Mouse (Mus musculus) frontal cortex, postnatal 36 days (tissue): ENCODE results near the gene Ogfod2.

Source experiments
- DNase-seq, 2 experiments: peaks; one replicate each; pipeline ENCODE4 v3.0.0; 2022; ENCODE audit warnings: low spot score in 2 of 2

The Ogfod2 gene

DNA sequence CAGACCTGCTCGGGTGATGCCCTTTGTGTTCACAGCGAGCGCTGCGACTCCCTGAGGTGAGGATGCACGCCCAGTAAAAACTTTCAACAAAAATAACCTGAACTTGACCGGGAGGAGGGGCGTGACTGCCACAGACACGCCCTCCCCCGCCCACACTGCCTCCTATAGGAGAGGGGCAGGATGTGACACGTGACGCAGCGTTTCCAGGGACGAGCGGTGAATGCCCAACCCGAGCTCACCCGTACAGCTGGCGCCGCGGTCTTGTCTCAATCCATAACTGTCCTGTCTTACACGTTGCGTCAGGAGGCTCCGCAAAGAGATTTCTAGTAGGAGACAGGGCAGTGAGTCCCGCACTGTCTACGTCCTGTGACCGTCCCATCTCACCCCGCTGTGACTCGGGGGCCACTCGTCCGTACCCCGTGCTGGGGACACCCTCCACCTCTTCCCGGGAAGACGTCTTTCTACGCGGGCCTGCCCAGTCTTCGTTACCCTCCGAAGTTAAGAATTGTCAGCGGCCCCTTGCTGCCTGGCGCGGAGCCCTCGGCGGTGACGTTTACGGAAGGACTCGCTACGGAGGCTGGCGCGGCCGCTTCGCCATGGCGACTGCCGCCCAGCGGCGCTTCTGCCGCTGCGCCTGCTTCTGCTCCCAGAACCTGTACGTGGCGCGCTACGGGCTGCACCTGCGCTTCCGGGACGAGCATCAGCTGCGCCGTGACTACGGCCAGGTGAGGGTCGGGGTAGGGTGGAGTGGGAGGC lies at the start of gene Ogfod2:
Ogfod2 (plus strand) TSS at position 556 of the 756 bp plus-strand sequence.
- DNase-seq: peak; percentile 94

DNA sequence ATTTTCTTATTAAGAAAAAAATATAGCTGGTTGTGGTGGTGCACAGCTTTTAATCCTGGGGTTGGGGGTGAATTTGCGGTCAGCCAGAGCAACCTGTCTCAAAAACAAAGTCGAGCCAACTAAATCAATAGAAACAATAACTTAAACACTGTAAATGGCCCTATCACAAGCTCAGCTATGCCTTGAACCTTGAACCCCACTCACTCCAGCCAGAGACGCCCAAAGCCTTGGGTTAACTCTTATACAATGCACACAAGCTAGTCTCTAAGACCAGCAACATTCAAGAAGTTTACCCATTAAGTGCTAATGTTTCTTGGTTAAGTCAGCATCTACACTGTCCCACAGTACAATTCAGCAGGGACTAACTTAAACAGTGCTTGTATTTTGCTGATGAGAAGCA lies 42.4 kb upstream of the Ogfod2 start:
- no peak for DNase-seq

DNA sequence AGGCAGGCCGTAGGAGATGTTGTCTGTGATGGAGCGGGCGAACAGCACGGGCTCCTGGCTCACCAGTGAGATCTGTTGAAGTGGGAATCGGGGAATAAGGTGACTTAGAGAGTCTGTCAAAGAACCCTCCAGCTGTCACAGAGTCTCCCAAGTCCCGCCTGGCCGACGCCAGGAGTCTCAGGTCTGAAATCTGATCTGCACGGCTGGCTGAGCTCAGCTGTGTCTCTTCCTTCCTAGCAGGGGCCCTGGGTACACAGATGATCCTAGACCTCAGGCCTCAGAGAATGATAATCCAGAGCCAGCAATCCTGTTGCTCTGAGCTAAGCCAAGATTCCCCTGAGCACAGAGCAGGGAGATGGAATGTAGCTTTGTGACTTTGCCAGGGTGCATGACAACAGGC lies 38.4 kb upstream of the Ogfod2 start:
- no peak for DNase-seq

- no peak for DNase-seq
Measured at GRCm38 (mm10) chr5:124074845-124075307, 37.2 kb upstream of the Ogfod2 start.

DNA sequence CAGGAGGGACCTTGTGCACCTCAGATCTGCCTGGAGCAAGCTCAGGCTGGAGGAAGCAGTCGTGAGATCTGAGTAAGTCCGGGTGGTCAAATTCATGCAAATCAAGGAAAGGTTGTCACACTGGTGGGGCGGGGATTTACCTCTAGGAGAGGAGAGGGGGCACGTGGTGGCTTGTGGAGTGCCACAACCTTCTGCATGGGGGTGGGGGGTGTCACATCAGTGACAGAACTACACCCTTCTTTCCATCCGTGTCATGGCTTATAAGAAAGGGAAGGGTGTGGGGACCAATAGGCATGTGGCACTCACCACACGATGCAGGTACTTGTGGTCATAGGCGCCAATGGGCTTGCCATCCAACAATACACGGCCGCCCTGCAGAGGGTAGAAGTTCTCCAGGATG lies 36.4 kb upstream of the Ogfod2 start:
- no peak for DNase-seq

- DNase-seq: no peak
Measured at GRCm38 (mm10) chr5:124076559-124076958, 35.5 kb upstream of the Ogfod2 start.

DNA sequence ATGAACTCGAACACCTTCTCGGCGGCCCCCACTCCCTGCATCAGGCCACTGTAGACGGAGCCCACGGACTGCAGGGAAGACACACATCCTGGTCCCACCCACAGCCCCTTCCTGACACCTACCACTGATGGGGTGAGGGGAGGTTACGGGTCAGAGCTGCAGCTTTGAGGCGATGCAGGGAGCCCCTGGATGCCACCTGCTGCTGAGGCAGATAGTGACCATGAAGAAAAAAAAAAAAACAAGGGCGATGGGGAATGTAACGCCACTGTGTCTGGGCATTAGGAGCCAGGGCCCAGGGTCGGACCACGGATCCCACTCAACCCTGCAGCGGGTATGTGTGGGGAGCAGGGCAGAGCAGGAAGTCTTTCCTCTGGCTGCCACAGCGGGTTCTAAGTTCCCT lies 34.9 kb upstream of the Ogfod2 start:
- no peak for DNase-seq

DNA sequence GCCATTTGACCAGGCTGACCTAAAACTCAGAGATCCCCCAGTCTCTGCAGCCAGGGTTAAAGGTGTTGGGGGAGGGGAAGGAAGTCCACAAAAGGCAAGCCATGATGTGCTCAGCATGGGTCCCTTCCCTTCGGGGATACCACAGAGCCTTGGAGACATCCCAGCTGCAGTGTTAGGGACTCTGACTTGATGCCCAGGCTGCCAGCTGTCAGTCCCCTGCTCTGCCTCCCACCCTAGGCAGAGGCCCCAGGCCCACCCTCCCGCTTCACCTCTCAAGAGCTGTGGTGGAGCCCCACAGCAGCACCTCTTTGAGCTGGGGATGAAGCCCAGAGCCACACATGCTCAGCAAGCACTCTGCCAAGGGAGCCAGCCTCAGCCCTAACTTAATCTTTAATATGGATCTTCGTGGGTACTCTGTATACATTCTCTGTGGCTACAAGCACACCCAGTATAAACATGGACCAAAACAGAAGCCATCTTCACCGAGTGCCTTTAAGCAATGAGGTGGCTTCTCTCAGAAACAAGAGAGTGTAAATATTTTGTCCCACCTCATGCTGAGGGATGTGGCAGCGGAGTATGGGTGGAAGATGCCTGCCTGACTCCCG lies 34.1 kb upstream of the Ogfod2 start:
- no peak for DNase-seq

- DNase-seq: peak; percentile 65 to 75
Measured at GRCm38 (mm10) chr5:124078794-124079416, 33.2 kb upstream of the Ogfod2 start.

DNA sequence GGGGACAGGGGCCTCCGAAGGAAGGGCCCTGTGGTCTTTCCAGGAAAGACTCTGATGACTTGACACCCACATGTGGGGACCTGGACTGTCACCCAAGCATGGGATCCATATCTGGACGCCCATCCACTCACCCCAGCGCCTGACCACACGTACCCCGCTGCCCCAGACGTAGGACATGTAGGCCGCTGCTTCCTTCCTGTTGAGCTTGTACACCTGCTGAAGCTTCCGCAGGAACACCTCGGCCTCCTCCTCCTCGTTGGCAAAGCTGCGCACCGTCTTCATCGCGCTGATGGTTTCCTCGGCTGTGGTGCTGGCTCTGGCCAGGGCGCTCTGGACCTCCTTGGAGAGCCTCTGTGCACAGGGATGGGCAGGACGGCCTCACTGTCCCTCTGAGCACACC lies 32.2 kb upstream of the Ogfod2 start:
- DNase-seq: no peak

GRCm38 (mm10) chr5:124082447-124082846 lies 29.6 kb upstream of the Ogfod2 start:
- no peak for DNase-seq

DNA sequence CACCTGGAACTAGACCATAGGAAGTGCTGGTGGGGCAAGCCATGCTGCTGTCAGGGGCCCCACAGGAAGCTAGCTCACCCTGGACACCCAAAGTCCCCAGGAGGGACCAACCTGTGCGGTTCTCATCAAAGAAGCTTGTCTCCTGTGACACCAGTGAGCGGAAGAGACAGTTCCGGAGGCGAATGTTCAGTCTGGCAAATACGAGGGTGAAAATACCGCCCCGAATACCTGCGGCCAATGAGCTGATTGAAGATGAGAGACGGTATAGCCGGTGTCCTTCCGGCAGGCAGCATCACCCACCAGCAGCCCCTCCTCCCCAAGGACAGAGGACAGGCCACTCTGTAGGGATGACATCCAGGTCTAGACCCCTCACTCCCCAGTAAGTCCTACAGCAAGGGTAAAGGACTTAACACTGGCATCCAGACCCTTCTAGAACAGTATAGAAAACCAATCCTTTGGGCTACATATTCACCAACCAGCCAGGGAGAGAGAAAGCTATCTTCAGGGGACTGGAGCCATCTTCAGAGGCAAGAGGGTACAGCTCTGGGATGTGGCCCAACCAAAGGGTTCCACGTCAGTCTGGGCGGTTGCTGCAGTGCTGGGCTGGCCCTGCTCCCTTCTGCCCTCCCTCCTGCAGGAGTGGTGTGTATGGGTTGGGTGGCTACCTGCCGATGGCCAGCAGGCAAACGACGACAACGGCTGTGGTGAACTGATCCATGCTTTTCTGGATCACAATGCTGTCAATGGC lies 29.0 kb upstream of the Ogfod2 start:
- DNase-seq: no peak

DNA sequence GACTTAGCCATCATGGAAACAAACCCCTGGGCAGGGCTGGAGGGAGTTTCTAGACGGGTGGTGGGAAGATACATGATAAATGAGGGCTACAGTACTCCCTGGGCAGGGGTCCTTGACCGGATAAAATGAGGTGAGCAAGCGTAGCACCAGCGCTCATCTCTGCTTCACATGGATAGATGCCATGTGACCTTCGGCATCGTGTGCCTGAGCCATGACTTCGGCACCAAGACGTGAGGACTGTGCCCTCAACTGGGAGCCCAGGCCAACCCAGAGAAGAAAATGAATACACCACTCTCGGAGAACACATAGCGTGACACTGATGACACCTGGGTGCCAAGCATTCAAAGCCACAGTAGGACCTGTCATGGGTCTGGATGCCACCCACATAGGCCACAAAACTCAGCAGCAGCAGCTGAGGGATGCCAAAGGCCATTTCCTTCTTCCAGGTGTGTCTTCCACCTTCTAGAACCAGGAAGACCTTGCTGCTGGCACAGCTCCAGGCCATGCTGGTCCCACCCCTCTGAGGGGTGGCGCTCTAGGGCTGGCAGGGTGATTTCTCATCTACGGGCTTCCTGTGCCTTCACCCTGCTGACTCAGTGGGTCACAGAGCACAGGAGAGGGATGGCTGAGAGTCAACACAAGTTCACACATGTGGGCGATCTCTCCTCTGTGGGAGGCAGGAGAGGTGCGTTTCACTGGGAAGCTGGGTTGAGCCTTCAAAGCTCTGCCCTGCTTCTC lies 28.1 kb upstream of the Ogfod2 start:
- DNase-seq: no peak

- DNase-seq: peak; percentile 83 to 87
Measured at GRCm38 (mm10) chr5:124084588-124085173, 27.4 kb upstream of the Ogfod2 start.

DNA sequence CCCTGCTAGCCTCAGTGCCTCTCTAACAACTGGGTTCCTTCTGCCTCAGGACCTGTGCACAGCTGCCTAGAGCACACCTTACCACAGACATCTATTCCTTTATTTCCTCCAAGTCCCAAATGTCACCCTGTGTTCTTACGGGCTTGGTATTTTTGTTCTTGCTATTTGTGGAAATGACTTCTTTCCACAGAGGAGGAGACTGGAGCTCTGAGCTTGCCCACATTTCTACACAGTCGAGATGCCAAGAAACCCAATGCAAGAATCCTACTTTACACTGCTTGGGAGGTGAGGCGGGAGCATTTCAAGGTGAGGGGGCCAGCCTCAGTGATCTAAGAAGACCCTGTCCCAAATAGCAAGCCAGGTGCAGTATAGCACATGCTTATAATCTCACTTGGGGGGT lies 26.6 kb upstream of the Ogfod2 start:
- peak in 1 of 2 experiments; percentile 53 for DNase-seq

DNA sequence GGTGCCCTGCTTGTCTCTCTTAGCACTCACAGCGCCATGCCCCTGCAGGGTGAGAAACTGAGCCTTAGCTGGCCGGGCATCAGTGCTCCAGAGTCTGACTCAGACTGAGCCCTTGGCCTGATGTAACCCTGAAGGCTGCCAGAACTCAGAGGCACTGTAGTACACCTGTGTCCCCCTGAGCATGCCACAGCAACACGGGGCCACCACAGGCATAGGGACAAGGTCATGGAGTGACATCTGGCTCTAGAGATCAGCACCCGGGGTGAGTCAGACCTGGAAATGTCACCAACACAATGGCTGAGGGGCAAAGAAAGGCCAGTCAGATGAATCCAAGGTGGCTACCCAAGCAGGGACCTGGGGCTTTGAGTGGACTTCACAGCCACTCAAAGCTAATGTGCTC lies 25.2 kb upstream of the Ogfod2 start:
- no peak for DNase-seq

GRCm38 (mm10) chr5:124089868-124090267 lies 22.2 kb upstream of the Ogfod2 start:
- no peak for DNase-seq

DNA sequence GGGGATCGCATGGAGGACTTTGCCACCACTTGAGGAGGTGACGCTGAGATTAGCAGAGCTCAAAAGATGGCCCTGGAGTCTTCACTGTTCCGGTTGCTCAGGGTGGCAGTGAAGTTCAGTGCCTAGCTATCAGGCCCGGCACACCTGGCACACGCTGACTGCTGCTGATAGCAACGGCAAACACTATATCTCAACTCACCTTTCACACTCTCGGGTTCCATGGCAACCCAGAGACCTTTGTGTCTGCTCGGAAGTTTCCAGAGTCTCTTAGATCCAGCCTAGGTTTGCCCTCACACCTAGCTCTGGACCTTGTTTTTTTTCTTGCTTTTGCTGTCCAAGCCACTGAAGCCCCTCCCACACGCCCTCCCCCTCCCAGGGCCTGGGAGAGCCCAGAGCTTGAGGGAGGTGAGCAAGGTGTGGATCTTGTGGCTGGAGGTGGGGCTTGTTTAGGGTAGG lies 20.1 kb upstream of the Ogfod2 start:
- no peak for DNase-seq

GRCm38 (mm10) chr5:124093120-124093794 lies 18.8 kb upstream of the Ogfod2 start:
- peak; percentile 84 to 89 for DNase-seq

- DNase-seq: no peak
Measured at GRCm38 (mm10) chr5:124093852-124094604, 18.1 kb upstream of the Ogfod2 start.
